Comparison of ENCODE assay signal across 8 mouse cellular contexts in genomic region chr4:89295441-89296220, GRCm38 (mm10). TPM values are rescaled to one million over a fixed set of nuclear protein-coding genes. Genes with fewer than 3 reads are reported as not detected.
DNase-seq lines count a peak whose midpoint lies in the region; ATAC-seq and TF ChIP-seq lines count a peak whose summit lies in the region.

No protein-coding gene starts in this region.

- 3% methylated on average over 31 of the region's 31 CpGs for WGBS in kidney, embryonic 14.5 days
- WGBS in bone marrow, adult 2 months, result 6% methylated on average over 31 of the region's 31 CpGs
- WGBS in hindbrain, embryonic 10.5 days, result 2% methylated on average over 31 of the region's 31 CpGs

- peaks cover 92% of the 10 kb centered on the region for H3K27me3 ChIP-seq in kidney, embryonic 14.5 days (ENCODE audit: control insufficient read depth, insufficient read depth, low read length)
- peaks cover 100% of the 10 kb centered on the region for H3K27me3 ChIP-seq in hindbrain, embryonic 10.5 days (ENCODE audit: insufficient read depth, poor library complexity, severe bottlenecking)

- peak; percentile 40; the same call in 1 of the 2 replicates for ATAC-seq in kidney, embryonic 14.5 days (ENCODE audit: low FRiP score, low TSS enrichment)
- ATAC-seq in megakaryocyte progenitor cell, adult 5-6 weeks (replicated peaks; ENCODE audit: poor library complexity), result peak; percentile 24; the same call in 1 of the 2 replicates

- H3K9ac ChIP-seq in kidney, embryonic 14.5 days (ENCODE audit: low read depth, low read length), result 0 out of 2 replicates have a peak overlapping the region, but pooled peaks have one; percentile 51

- no peaks in the 10 kb centered on the region for H3K36me3 ChIP-seq in kidney, embryonic 14.5 days (ENCODE audit: control insufficient read depth, insufficient read depth, low read length)
- no peaks in the 10 kb centered on the region for H3K36me3 ChIP-seq in hindbrain, embryonic 10.5 days

- no peak for DNase-seq in kidney, adult 11 months
- peak; percentile 70 for DNase-seq in hindbrain, embryonic 10.5 days (ENCODE audit: low spot score)
- no peak for DNase-seq in right cerebral cortex, postnatal 25 days
- DNase-seq in B cell, adult 2 months, result no peak
- no peak for DNase-seq in right cerebral cortex, postnatal 10 days (ENCODE audit: low spot score in 2 of 2)

- no peaks in the 10 kb centered on the region for H3K9me3 ChIP-seq in kidney, embryonic 14.5 days (ENCODE audit: control insufficient read depth, low read length)
- no peaks in the 10 kb centered on the region for H3K9me3 ChIP-seq in hindbrain, embryonic 10.5 days

- peak overlapping the region; percentile 60 for H3K4me3 ChIP-seq in kidney, embryonic 14.5 days (ENCODE audit: low read length)
- H3K4me3 ChIP-seq in bone marrow, adult 2 months (replicated peaks; ENCODE audit: control insufficient read depth, low read depth, low read length), result peak overlapping the region; percentile 73
- peak overlapping the region; percentile 66 for H3K4me3 ChIP-seq in hindbrain, embryonic 10.5 days

- TF ChIP-seq CTCF in bone marrow, adult 2 months (IDR thresholded peaks at IDR 0.05; ENCODE audit: control insufficient read depth, insufficient read depth, low read length), result no peak

- TF ChIP-seq POLR2A in bone marrow, adult 2 months (IDR thresholded peaks at IDR 0.05; ENCODE audit: borderline replicate concordance, control insufficient read depth, low read depth, low read length), result no peak

- no peak overlapping the region for H3K27ac ChIP-seq in kidney, embryonic 14.5 days (ENCODE audit: low read depth, low read length)
- no peak overlapping the region for H3K27ac ChIP-seq in bone marrow, adult 2 months (ENCODE audit: control insufficient read depth, insufficient read depth, low read depth, low read length, poor library complexity)
- 0 out of 2 replicates have a peak overlapping the region, but pooled peaks have one; percentile 16 for H3K27ac ChIP-seq in hindbrain, embryonic 10.5 days

- H3K4me1 ChIP-seq in kidney, embryonic 14.5 days (ENCODE audit: control insufficient read depth, insufficient read depth, low read length), result 0 out of 2 replicates have a peak, but pooled peaks cover 6% of the 10 kb centered on the region
- H3K4me1 ChIP-seq in bone marrow, adult 2 months (ENCODE audit: control insufficient read depth, insufficient read depth, low read length), result no peaks in the 10 kb centered on the region; the same call in 1 of the 2 replicates
- H3K4me1 ChIP-seq in hindbrain, embryonic 10.5 days (replicated peaks), result peaks cover 21% of the 10 kb centered on the region

- H3K4me2 ChIP-seq in kidney, embryonic 14.5 days (replicated peaks; ENCODE audit: low read depth, low read length), result peak overlapping the region; percentile 84

RNA-seq across cellular contexts. Expression of gene Cdkn2a, which starts 1.2 kb away (rescaled TPM):
- not detected in 2 replicates for polyA plus RNA-seq in kidney, embryonic 14.5 days (2014; fragmentation: Nextera tagmentation; extraction: Ambion mirVana)
- polyA plus RNA-seq in bone marrow, adult 2 months (2011; ENCODE audit: insufficient read depth, insufficient read length, low replicate concordance, missing spikeins), result 3.0 TPM in 1 of 2 replicates, not detected in the other
- polyA plus RNA-seq in hindbrain, embryonic 10.5 days (2016; fragmentation: Nextera tagmentation; extraction: Ambion mirVana), result not detected in 2 replicates
- not detected in 2 replicates for total RNA-seq in megakaryocyte progenitor cell, adult 5-6 weeks (2015)
- 0.78 TPM in 1 of 2 replicates, not detected in the other for total RNA-seq in megakaryocyte progenitor cell, adult 5-6 weeks (2017)

RNA-seq across cellular contexts. Expression of gene Cdkn2b, which starts 15.2 kb away (rescaled TPM):
- polyA plus RNA-seq in kidney, embryonic 14.5 days (2014; fragmentation: Nextera tagmentation; extraction: Ambion mirVana), result 0.55 and 1.2 TPM in 2 replicates
- 2.5 TPM in 1 of 2 replicates, not detected in the other for polyA plus RNA-seq in bone marrow, adult 2 months (2011; ENCODE audit: insufficient read depth, insufficient read length, low replicate concordance, missing spikeins)
- 0.54 and 2.2 TPM in 2 replicates for polyA plus RNA-seq in hindbrain, embryonic 10.5 days (2016; fragmentation: Nextera tagmentation; extraction: Ambion mirVana)
- not detected in 2 replicates for total RNA-seq in megakaryocyte progenitor cell, adult 5-6 weeks (2015)
- not detected in 2 replicates for total RNA-seq in megakaryocyte progenitor cell, adult 5-6 weeks (2017)
